ENCODE assay signal across 13 mouse cellular contexts in the genomic region with DNA sequence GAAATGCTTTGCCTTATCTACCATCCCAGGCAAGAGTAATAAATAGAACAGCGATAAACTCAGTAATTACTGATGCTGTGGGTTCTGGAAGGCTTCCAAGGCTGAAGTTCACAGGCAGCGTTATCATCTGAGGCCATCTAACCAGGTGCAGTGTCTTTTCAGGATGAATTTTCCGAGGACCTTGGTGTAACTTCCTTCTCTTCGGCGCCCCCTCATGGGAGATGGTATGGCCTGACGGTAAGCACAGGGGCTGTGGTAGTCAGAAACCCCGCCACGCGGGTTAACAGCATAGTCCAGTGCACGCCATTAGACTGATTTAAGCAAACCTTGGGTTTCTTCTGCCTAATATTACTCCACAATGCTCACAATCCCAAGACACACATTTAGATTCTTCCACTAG.
DNase-seq lines count a peak whose midpoint lies in the region; ATAC-seq and TF ChIP-seq lines count a peak whose summit lies in the region.
"Had no signal": no experiment of that assay in that cellular context is flagged by ENCODE, and none has a peak within 500 bp of the region (broad histone marks: within the 10 kb centered on the region; RNA-seq: fewer than 3 reads in every experiment).

No protein-coding gene starts in this region.

- H3K27ac ChIP-seq in kidney, postnatal 0 days, result no peak overlapping the region
- H3K27ac ChIP-seq: hindbrain, embryonic 14.5 days; midbrain, embryonic 10.5 days had no signal

- no peaks in the 10 kb centered on the region for H3K36me3 ChIP-seq in kidney, postnatal 0 days (ENCODE audit: insufficient read depth, low read length)
- H3K36me3 ChIP-seq: midbrain, embryonic 10.5 days had no signal

- H3K4me2 ChIP-seq in kidney, postnatal 0 days (ENCODE audit: low read length), result no peak overlapping the region
- H3K4me2 ChIP-seq: hindbrain, embryonic 14.5 days had no signal

- H3K4me1 ChIP-seq in kidney, postnatal 0 days (replicated peaks; ENCODE audit: insufficient read depth, low read length), result no peaks in the 10 kb centered on the region

- H3K27me3 ChIP-seq in kidney, postnatal 0 days (ENCODE audit: insufficient read depth, low read length), result no peaks in the 10 kb centered on the region

- no peak overlapping the region for H3K4me3 ChIP-seq in kidney, postnatal 0 days (replicated peaks; ENCODE audit: low read depth, low read length)
- H3K4me3 ChIP-seq: midbrain, embryonic 10.5 days had no signal

- no peaks in the 10 kb centered on the region for H3K9me3 ChIP-seq in kidney, postnatal 0 days (replicated peaks; ENCODE audit: low read length)
- H3K9me3 ChIP-seq: midbrain, embryonic 10.5 days had no signal

- DNase-seq in CD4-positive, CD25-positive, alpha-beta regulatory T cell, adult 2 months (ENCODE audit: low read depth, low spot score), result peak; percentile 8
- peak; percentile 3 for DNase-seq in kidney, postnatal 0 days (ENCODE audit: low spot score)
- no peak for DNase-seq in kidney, adult 9 months
- peak; percentile 46 for DNase-seq in testis, postnatal 10 days (ENCODE audit: low spot score)
- DNase-seq in testis, postnatal 14 days (ENCODE audit: low spot score), result no peak
- no peak for DNase-seq in ovary, adult 18-20 months (ENCODE audit: low spot score)
- DNase-seq: gastrocnemius, postnatal 36 days; liver had no signal

- no peak overlapping the region for H3K9ac ChIP-seq in kidney, postnatal 0 days (ENCODE audit: low read depth, low read length)
- H3K9ac ChIP-seq: hindbrain, embryonic 14.5 days had no signal

- no peak for ATAC-seq in CD4-positive, CD25-positive, alpha-beta regulatory T cell, adult 4 months
- no peak for ATAC-seq in kidney, postnatal 0 days (replicated peaks; ENCODE audit: low FRiP score, low read depth)
- ATAC-seq in erythroblast, adult 5-6 weeks (replicated peaks; ENCODE audit: low FRiP score, poor library complexity, severe bottlenecking), result no peak
- ATAC-seq: activated CD4-positive, CD25-positive, alpha-beta regulatory T cell, adult 4 months had no signal

- 69% methylated on average over 10 of the region's 10 CpGs for WGBS in kidney, postnatal 0 days

- TF ChIP-seq CTCF in kidney, postnatal 0 days (IDR thresholded peaks at IDR 0.05; ENCODE audit: low read depth), result no peak

Comparison
In these comparisons a context has a peak if more than half of its experiments do, and no peak if none do; other contexts are left out.
1. DNase-seq: peak in CD4-positive, CD25-positive, alpha-beta regulatory T cell, adult 2 months (single experiment), kidney, postnatal 0 days (single experiment) and testis, postnatal 10 days (single experiment); none in kidney, adult 9 months (single experiment), testis, postnatal 14 days (single experiment) and ovary, adult 18-20 months (single experiment).